Mouse (Mus musculus) lung, embryonic 16.5 days (tissue): ENCODE measurements at regions not wholly inside any gene's neighbourhood (a gene's known extent, or its start where the extent isn't known, plus 50 kb on each side); places are given as distances from the start of the nearest gene placed in this dataset.
A peak's percentile ranks its signal among the peaks of the same experiment; 100 is the strongest.

ENCODE experiments used
- ATAC-seq: fragments of 200-750 bp; cut with Nextera tagmentation; 2 replicates; pipeline ENCODE4 v1.8.0; 2017; ENCODE audit warnings: low read depth, mild to moderate bottlenecking, moderate library complexity
- H3K27ac ChIP-seq: fragments of 300-500 bp; sonication (generic); 2 replicates; pipeline ENCODE4 v1.5.1; 2014; ENCODE audit warnings: mild to moderate bottlenecking, control low read depth, low read length
- H3K27me3 ChIP-seq: fragments of 300-500 bp; sonication (generic); 2 replicates; pipeline ENCODE4 v1.6.1; 2014; ENCODE audit warnings: low read depth, low read length, mixed read lengths; ENCODE audit not compliant: control insufficient read depth, insufficient read depth
- H3K36me3 ChIP-seq: fragments of 300-500 bp; sonication (generic); 2 replicates; pipeline ENCODE4 v1.6.1; 2014; ENCODE audit warnings: low read length; ENCODE audit not compliant: control insufficient read depth, insufficient read depth
- H3K4me1 ChIP-seq: fragments of 300-500 bp; sonication (generic); replicated peaks from 2 replicates; pipeline ENCODE4 v1.6.1; 2014; ENCODE audit warnings: low read length, mixed read lengths; ENCODE audit not compliant: control insufficient read depth, insufficient read depth
- H3K4me2 ChIP-seq: fragments of 300-500 bp; sonication (generic); 2 replicates; pipeline ENCODE4 v1.6.1; 2014; ENCODE audit warnings: low read depth, low read length, control low read depth
- H3K4me3 ChIP-seq: fragments of 300-500 bp; sonication (generic); 2 replicates; pipeline ENCODE4 v1.5.1; 2014; ENCODE audit warnings: mild to moderate bottlenecking, low read length, control low read depth
- H3K9ac ChIP-seq: fragments of 300-500 bp; sonication (generic); 2 replicates; pipeline ENCODE4 v1.6.1; 2014; ENCODE audit warnings: low read length, control low read depth
- H3K9me3 ChIP-seq: fragments of 300-500 bp; sonication (generic); 2 replicates; pipeline ENCODE4 v1.6.1; 2016; ENCODE audit warnings: low read length; ENCODE audit not compliant: control insufficient read depth
- WGBS: fragments of 180-500 bp; shearing (Covaris S2); extraction: QIAGEN DNeasy Blood & Tissue Kit; methylation state at CpG from one replicate; pipeline ENCODE4 v1.1.7; 2014; 5-methylcytosine and 5-hydroxymethylcytosine counted together

- WGBS, result 75% methylated on average over 2 of the region's 2 CpGs
- no peak for ATAC-seq
- H3K9me3 ChIP-seq, result no peaks in the 10 kb centered on the region
These were observed 126.7 kb upstream of the Lrig1 start for GRCm38 (mm10) chr6:94826656-94827055.

GRCm38 (mm10) chr6:94818220-94818619 lies 118.3 kb upstream of the Lrig1 start:
- Histone ChIP-seq H3K4me2 (no peak overlapping the region), H3K36me3 (no peaks in the 10 kb centered on the region), H3K4me3 (no peak overlapping the region), H3K27me3 (no peaks in the 10 kb centered on the region), H3K9me3 (no peaks in the 10 kb centered on the region), H3K9ac (no peak overlapping the region), H3K27ac (no peak overlapping the region), H3K4me1 (0 out of 2 replicates have a peak, but pooled peaks cover 3% of the 10 kb centered on the region)
- no peak for ATAC-seq
- 27% methylated on average over 6 of the region's 6 CpGs for WGBS

More at GRCm38 (mm10) chr6:94826656-94827055, 126.7 kb upstream of the Lrig1 start:
- H3K36me3 ChIP-seq, result no peaks in the 10 kb centered on the region
- H3K4me3 ChIP-seq, result no peak overlapping the region
- H3K27ac ChIP-seq, result no peak overlapping the region
- H3K4me2 ChIP-seq, result no peak overlapping the region
- H3K9ac ChIP-seq, result no peak overlapping the region
- H3K27me3 ChIP-seq, result no peaks in the 10 kb centered on the region
- no peaks in the 10 kb centered on the region for H3K4me1 ChIP-seq

- Histone ChIP-seq H3K4me3 (no peak overlapping the region), H3K27me3 (no peaks in the 10 kb centered on the region), H3K4me2 (no peak overlapping the region), H3K9ac (no peak overlapping the region), H3K36me3 (no peaks in the 10 kb centered on the region), H3K27ac (no peak overlapping the region), H3K4me1 (0 out of 2 replicates have a peak, but pooled peaks cover 3% of the 10 kb centered on the region), H3K9me3 (no peaks in the 10 kb centered on the region)
- no peak for ATAC-seq
- 9% methylated on average over 5 of the region's 5 CpGs for WGBS
These were observed 116.2 kb upstream of the Lrig1 start for GRCm38 (mm10) chr6:94816161-94816560.

GRCm38 (mm10) chr6:94814711-94815110 lies 114.8 kb upstream of the Lrig1 start:
- no peak overlapping the region for H3K4me3 ChIP-seq
- H3K36me3 ChIP-seq, result no peaks in the 10 kb centered on the region
- no peak overlapping the region for H3K27ac ChIP-seq
- H3K9ac ChIP-seq, result no peak overlapping the region
- ATAC-seq, result no peak
- H3K27me3 ChIP-seq, result no peaks in the 10 kb centered on the region
- WGBS, result 48% methylated on average over 3 of the region's 3 CpGs
- 0 out of 2 replicates have a peak, but pooled peaks cover 3% of the 10 kb centered on the region for H3K4me1 ChIP-seq
- no peak overlapping the region for H3K4me2 ChIP-seq
- no peaks in the 10 kb centered on the region for H3K9me3 ChIP-seq

GRCm38 (mm10) chr6:94813481-94814148 lies 113.7 kb upstream of the Lrig1 start:
- H3K27me3 ChIP-seq, result no peaks in the 10 kb centered on the region
- H3K4me2 ChIP-seq, result no peak overlapping the region
- 0 out of 2 replicates have a peak, but pooled peaks cover 3% of the 10 kb centered on the region for H3K4me1 ChIP-seq
- 57% methylated on average over 7 of the region's 7 CpGs for WGBS
- H3K9me3 ChIP-seq, result no peaks in the 10 kb centered on the region
- no peak overlapping the region for H3K9ac ChIP-seq
- ATAC-seq, result no peak
- no peaks in the 10 kb centered on the region for H3K36me3 ChIP-seq
- H3K27ac ChIP-seq, result no peak overlapping the region
- H3K4me3 ChIP-seq, result no peak overlapping the region

- WGBS, result 18% methylated on average over 4 of the region's 4 CpGs
- Histone ChIP-seq H3K27ac (no peak overlapping the region), H3K4me2 (no peak overlapping the region), H3K27me3 (no peaks in the 10 kb centered on the region), H3K9ac (no peak overlapping the region), H3K9me3 (no peaks in the 10 kb centered on the region), H3K4me3 (no peak overlapping the region), H3K4me1 (no peaks in the 10 kb centered on the region), H3K36me3 (no peaks in the 10 kb centered on the region)
- ATAC-seq, result no peak
These were observed 111.9 kb upstream of the Lrig1 start for GRCm38 (mm10) chr6:94811846-94812245.

GRCm38 (mm10) chr6:94807216-94807615 lies 107.3 kb upstream of the Lrig1 start:
- no peak overlapping the region for H3K27ac ChIP-seq
- H3K4me3 ChIP-seq, result no peak overlapping the region
- no peak overlapping the region for H3K4me2 ChIP-seq
- H3K4me1 ChIP-seq, result no peaks in the 10 kb centered on the region
- ATAC-seq, result no peak
- H3K9me3 ChIP-seq, result no peaks in the 10 kb centered on the region
- H3K36me3 ChIP-seq, result no peaks in the 10 kb centered on the region
- 83% methylated on average over 6 of the region's 6 CpGs for WGBS
- H3K9ac ChIP-seq, result no peak overlapping the region
- H3K27me3 ChIP-seq, result no peaks in the 10 kb centered on the region

- no peak overlapping the region for H3K9ac ChIP-seq
- H3K4me2 ChIP-seq, result no peak overlapping the region
- H3K9me3 ChIP-seq, result no peaks in the 10 kb centered on the region
- H3K27ac ChIP-seq, result no peak overlapping the region
- ATAC-seq, result no peak
- 39% methylated on average over 12 of the region's 12 CpGs for WGBS
- H3K27me3 ChIP-seq, result no peaks in the 10 kb centered on the region
- no peak overlapping the region for H3K4me3 ChIP-seq
- no peaks in the 10 kb centered on the region for H3K36me3 ChIP-seq
- H3K4me1 ChIP-seq, result no peaks in the 10 kb centered on the region
These were observed 106.7 kb upstream of the Lrig1 start for GRCm38 (mm10) chr6:94806481-94807160.

GRCm38 (mm10) chr6:94805685-94806084 lies 105.7 kb upstream of the Lrig1 start:
- no peaks in the 10 kb centered on the region for H3K9me3 ChIP-seq
- 17% methylated on average over 6 of the region's 6 CpGs for WGBS
- no peak overlapping the region for H3K27ac ChIP-seq
- ATAC-seq, result peak; percentile 20; the same call in 1 of the 2 replicates
- peak overlapping the region; percentile 4; the same call in 1 of the 2 replicates for H3K4me2 ChIP-seq
- no peak overlapping the region for H3K4me3 ChIP-seq
- H3K27me3 ChIP-seq, result no peaks in the 10 kb centered on the region
- peaks cover 5% of the 10 kb centered on the region for H3K4me1 ChIP-seq
- H3K36me3 ChIP-seq, result no peaks in the 10 kb centered on the region
- H3K9ac ChIP-seq, result no peak overlapping the region
